Mouse (Mus musculus) midbrain, postnatal 0 days (tissue): Measurements from ENCODE around the gene Prr12. TPM values are rescaled to one million over a fixed set of nuclear protein-coding genes. Genes with fewer than 3 reads are reported as not detected.

Experiments
- ATAC-seq: fragments of 200-750 bp; cut with Nextera tagmentation; 2 replicates; pipeline ENCODE4 v1.8.0; 2017; ENCODE audit warnings: moderate number of reproducible peaks, mild to moderate bottlenecking, moderate TSS enrichment, moderate library complexity; ENCODE audit not compliant: low FRiP score
- DNase-seq: peaks from one replicate; pipeline ENCODE4 v3.0.0-alpha.2; 2015; ENCODE audit warnings: low spot score
- H3K27ac ChIP-seq: fragments of 300-500 bp; sonication (generic); 2 replicates; pipeline ENCODE4 v1.5.1; 2014; ENCODE audit warnings: low read depth, mild to moderate bottlenecking, low read length, mixed read lengths
- H3K27me3 ChIP-seq: fragments of 300-500 bp; sonication (generic); 2 replicates; pipeline ENCODE4 v1.6.1; 2014; ENCODE audit warnings: low read length, control low read depth, mixed read lengths; ENCODE audit not compliant: insufficient read depth
- H3K36me3 ChIP-seq: fragments of 300-500 bp; sonication (generic); 2 replicates; pipeline ENCODE4 v1.6.1; 2014; ENCODE audit warnings: low read length, control low read depth, mixed read lengths; ENCODE audit not compliant: insufficient read depth
- H3K4me1 ChIP-seq: fragments of 300-500 bp; sonication (generic); 2 replicates; pipeline ENCODE4 v1.6.1; 2014; ENCODE audit warnings: mild to moderate bottlenecking, control low read depth, antibody characterized with exemption, low read length, mixed read lengths; ENCODE audit not compliant: insufficient read depth
- H3K4me2 ChIP-seq: fragments of 300-500 bp; sonication (generic); 2 replicates; pipeline ENCODE4 v1.6.1; 2014; ENCODE audit warnings: low read depth, mild to moderate bottlenecking, low read length, mixed read lengths; ENCODE audit not compliant: poor library complexity, severe bottlenecking
- H3K4me3 ChIP-seq: fragments of 300-500 bp; sonication (generic); 2 replicates; pipeline ENCODE4 v1.5.1; 2014; ENCODE audit warnings: low read depth, mild to moderate bottlenecking, low read length, moderate library complexity
- H3K9ac ChIP-seq: fragments of 300-500 bp; sonication (generic); replicated peaks from 2 replicates; pipeline ENCODE4 v1.6.1; 2014; ENCODE audit warnings: mild to moderate bottlenecking, low read length, moderate library complexity, mixed read lengths; ENCODE audit not compliant: poor library complexity, severe bottlenecking
- H3K9me3 ChIP-seq: fragments of 300-500 bp; sonication (generic); 2 replicates; pipeline ENCODE4 v1.6.1; 2016; ENCODE audit warnings: low read length, control low read depth
- CTCF ChIP-seq: IDR thresholded peaks from 2 replicates; pipeline ENCODE4 v1.5.1; 2016; ENCODE audit warnings: antibody characterized with exemption, mild to moderate bottlenecking
- WGBS: fragments of 180-500 bp; shearing (Covaris S2); extraction: QIAGEN DNeasy Blood & Tissue Kit; methylation state at CpG from one replicate; pipeline ENCODE4 v1.1.7; 2014; 5-methylcytosine and 5-hydroxymethylcytosine counted together
- polyA plus RNA-seq: library from polyadenylated mRNA; unstranded; fragments of >200 nt; fragmentation: Nextera tagmentation; extraction: Ambion mirVana; gene quantifications from 2 replicates; pipeline ENCODE4 v1.2.1, GENCODE M21; 2015
- total RNA-seq: library from RNA; depleted of rRNA; stranded (reverse); fragments of >200 nt; gene quantifications from 2 replicates; pipeline ENCODE4 v1.2.3, GENCODE M21; 2014

Gene Prr12
- total and polyA plus RNA-seq, 2 experiments from 2014 or later: 8.8 to 17.9 TPM

- Histone ChIP-seq H3K4me2 (no peak overlapping the region), H3K9ac (no peak overlapping the region), H3K4me1 (no peaks in the 10 kb centered on the region), H3K9me3 (no peaks in the 10 kb centered on the region), H3K27ac (no peak overlapping the region), H3K27me3 (no peaks in the 10 kb centered on the region), H3K36me3 (peaks cover 71% of the 10 kb centered on the region), H3K4me3 (no peak overlapping the region)
- TF ChIP-seq CTCF: no peak
- DNase-seq (no peak), ATAC-seq (no peak)
- 92% methylated on average over 7 of the region's 7 CpGs for WGBS
Observed at GRCm38 (mm10) chr7:45002440-45002839, 50.2 kb downstream of the Prr12 start.

GRCm38 (mm10) chr7:45000539-45001114 is 52.1 kb downstream of the Prr12 start:
- H3K9ac ChIP-seq: no peak overlapping the region
- H3K27me3 ChIP-seq: no peaks in the 10 kb centered on the region
- 87% methylated on average over 21 of the region's 21 CpGs for WGBS
- ATAC-seq (no peak), DNase-seq (no peak)
- no peak overlapping the region for H3K4me2 ChIP-seq
- H3K9me3 ChIP-seq: no peaks in the 10 kb centered on the region
- H3K4me3 ChIP-seq: no peak overlapping the region
- H3K27ac ChIP-seq: no peak overlapping the region
- H3K4me1 ChIP-seq: 0 out of 2 replicates have a peak, but pooled peaks cover 2% of the 10 kb centered on the region
- H3K36me3 ChIP-seq: peaks cover 53% of the 10 kb centered on the region
- no peak for TF ChIP-seq CTCF

- H3K4me2 ChIP-seq: no peak overlapping the region
- H3K36me3 ChIP-seq: peaks cover 47% of the 10 kb centered on the region
Observed at GRCm38 (mm10) chr7:44999753-45000152, 52.9 kb downstream of the Prr12 start.

GRCm38 (mm10) chr7:44998501-44998955 is 54.2 kb downstream of the Prr12 start, which contains the start of gene Bcl2l12:
Gene Bcl2l12, minus strand, starts transcription at chr7:44998712.
- Histone ChIP-seq H3K9ac (peak within 1 kb of the TSS; percentile 62), H3K27ac (peak within 1 kb of the TSS; percentile 62), H3K36me3 (peaks cover 37% of the 10 kb centered on the region), H3K4me1 (0 out of 2 replicates have a peak, but pooled peaks cover 2% of the 10 kb centered on the region), H3K9me3 (no peaks in the 10 kb centered on the region), H3K4me3 (peak within 1 kb of the TSS; percentile 54), H3K4me2 (peak within 1 kb of the TSS; percentile 80), H3K27me3 (no peaks in the 10 kb centered on the region)
- 3% methylated on average over 18 of the region's 18 CpGs for WGBS
- no peak for TF ChIP-seq CTCF
- DNase-seq (peak; percentile 19), ATAC-seq (no peak)

More at GRCm38 (mm10) chr7:44999753-45000152, 52.9 kb downstream of the Prr12 start:
- 0 out of 2 replicates have a peak, but pooled peaks cover 2% of the 10 kb centered on the region for H3K4me1 ChIP-seq
- no peaks in the 10 kb centered on the region for H3K9me3 ChIP-seq
- no peak for TF ChIP-seq CTCF
- ATAC-seq (no peak), DNase-seq (no peak)
- no peaks in the 10 kb centered on the region for H3K27me3 ChIP-seq
- H3K27ac ChIP-seq: no peak overlapping the region
- no peak overlapping the region for H3K4me3 ChIP-seq
- 84% methylated on average over 11 of the region's 11 CpGs for WGBS
- H3K9ac ChIP-seq: no peak overlapping the region

GRCm38 (mm10) chr7:44997940-44998428 is 54.7 kb downstream of the Prr12 start:
- peak overlapping the region; percentile 80 for H3K4me2 ChIP-seq
- 4% methylated on average over 15 of the region's 15 CpGs for WGBS
- peak overlapping the region; percentile 62 for H3K9ac ChIP-seq
- H3K27me3 ChIP-seq: no peaks in the 10 kb centered on the region
- no peaks in the 10 kb centered on the region for H3K9me3 ChIP-seq
- DNase-seq (peak; percentile 22), ATAC-seq (peak; percentile 9; the same call in 1 of the 2 replicates)
- no peak for TF ChIP-seq CTCF
- peak overlapping the region; percentile 54 for H3K4me3 ChIP-seq
- H3K36me3 ChIP-seq: peaks cover 32% of the 10 kb centered on the region
- peak overlapping the region; percentile 62 for H3K27ac ChIP-seq
- 0 out of 2 replicates have a peak, but pooled peaks cover 2% of the 10 kb centered on the region for H3K4me1 ChIP-seq
